Mouse (Mus musculus) layer of hippocampus, adult 9-11 months (tissue): ENCODE measurements around the gene Pcgf2.

Experiments
- DNase-seq: peaks from one replicate; pipeline ENCODE4 v3.0.0; 2022

The Pcgf2 gene

GRCm38 (mm10) chr11:97642746-97643145 lies 57.6 kb downstream of the Pcgf2 start:
- DNase-seq, result no peak

- peak; percentile 72 for DNase-seq
Measured at GRCm38 (mm10) chr11:97641668-97642067, 58.6 kb downstream of the Pcgf2 start.
